Mouse (Mus musculus) erythroblast, embryonic 14.5 days (primary cell): ENCODE data around the gene Plekhg3.

Experiments
- GATA1 ChIP-seq: IDR thresholded peaks from 2 replicates; pipeline ENCODE4 v1.6.1; 2012; ENCODE audit warnings: low read length, inconsistent platforms, mixed read lengths
- TAL1 ChIP-seq: IDR thresholded peaks from 3 replicates; pipeline ENCODE4 v1.6.1; 2012; ENCODE audit warnings: low read length, inconsistent platforms, mixed read lengths

DNA sequence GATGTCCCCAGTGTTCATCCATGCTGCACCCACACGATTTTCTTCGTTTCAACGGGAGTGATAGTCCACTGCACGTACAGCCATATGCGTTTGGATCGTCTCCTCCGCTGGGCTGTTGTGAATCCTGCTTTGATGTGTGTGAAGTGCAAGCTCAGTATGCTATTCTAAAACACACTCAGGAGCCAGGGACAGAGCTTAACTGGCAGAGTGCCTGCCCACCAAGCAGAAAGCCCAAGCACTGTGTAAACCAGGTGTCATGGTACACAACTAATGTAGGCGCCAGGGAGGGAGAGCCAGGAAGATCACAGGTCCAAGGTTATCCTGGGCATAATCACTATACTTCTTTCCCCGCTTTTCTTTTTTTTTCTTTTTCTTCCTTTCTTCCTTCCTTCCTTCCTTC, 12.7 kb upstream of the Plekhg3 start:
- TF ChIP-seq GATA1 (no peak), TAL1 (no peak)
